Mouse (Mus musculus): ENCODE measurements around the gene Tmsb15l. TPM values are rescaled to one million over a fixed set of nuclear protein-coding genes. Genes with fewer than 3 reads are reported as not detected.
"Not testable (repeated sequence)": the region's sequence is repeated elsewhere in the genome, so short reads cannot be mapped to it uniquely, and the experiment has no call there.

The Tmsb15l gene
- not detected for total RNA-seq (2021)

DNA sequence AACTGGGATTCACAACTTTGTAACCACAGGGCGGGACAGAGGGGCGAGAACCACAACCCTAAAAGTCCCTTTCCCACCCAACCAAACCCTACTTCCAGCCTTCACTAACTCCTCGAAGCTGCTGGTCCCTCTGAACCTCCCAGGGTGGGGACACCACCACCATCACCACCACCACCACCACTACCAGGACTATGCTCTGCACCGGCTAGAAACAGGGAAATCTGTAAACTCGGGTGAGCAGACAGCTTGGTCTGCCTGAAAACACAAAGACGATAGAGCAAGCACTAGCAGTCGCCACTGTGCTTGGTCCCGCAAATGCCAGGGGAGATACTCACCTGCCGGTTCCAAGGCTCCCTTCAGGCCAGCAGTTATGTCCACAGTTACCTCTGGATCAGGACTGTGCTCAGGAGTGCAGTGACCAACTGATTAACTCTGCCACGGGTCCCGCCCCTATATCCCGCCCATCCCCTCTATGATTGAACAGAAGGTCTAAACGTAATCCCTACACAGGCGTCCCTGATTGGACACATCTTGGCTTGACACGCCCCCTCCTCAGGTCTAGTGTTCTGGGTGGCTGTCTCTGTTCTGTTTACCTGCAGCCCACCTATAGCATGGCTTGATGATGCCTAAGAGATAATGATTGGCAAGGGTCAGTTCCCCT is at the start of gene Tmsb15l, which contains the start of gene Tmsb15b1:
Tmsb15l (minus strand) TSS at position 446 of the 661 bp plus-strand sequence.
Tmsb15b1 (minus strand) TSS at position 451 of the 661 bp plus-strand sequence.
- intact Hi-C loops (cut with DNase I) = no loop called here
- no peak for DNase-seq (ENCODE audit: low spot score)

DNA sequence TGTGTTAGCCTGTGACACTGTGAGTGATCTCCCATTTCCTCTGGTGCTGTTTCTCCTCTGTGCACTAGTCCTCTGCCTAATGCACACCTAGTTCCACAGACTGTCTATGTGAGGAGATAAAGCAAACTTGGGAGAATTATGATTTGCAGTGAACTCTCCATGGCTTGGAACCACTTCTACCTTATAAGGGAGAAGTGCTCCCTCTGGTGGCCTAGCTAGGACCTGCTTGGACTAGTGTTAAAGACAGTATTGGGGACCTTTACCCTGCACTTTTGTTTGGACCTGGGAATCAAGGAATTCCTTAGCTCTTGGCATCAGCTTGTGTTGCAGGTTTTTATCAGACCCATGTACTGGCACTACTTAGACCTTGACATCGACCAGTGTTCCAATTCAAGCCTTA is 42.6 kb upstream of the Tmsb15l start:
- intact Hi-C loops (cut with DNase I) = no loop called here
- DNase-seq (ENCODE audit: low spot score) = no peak

DNA sequence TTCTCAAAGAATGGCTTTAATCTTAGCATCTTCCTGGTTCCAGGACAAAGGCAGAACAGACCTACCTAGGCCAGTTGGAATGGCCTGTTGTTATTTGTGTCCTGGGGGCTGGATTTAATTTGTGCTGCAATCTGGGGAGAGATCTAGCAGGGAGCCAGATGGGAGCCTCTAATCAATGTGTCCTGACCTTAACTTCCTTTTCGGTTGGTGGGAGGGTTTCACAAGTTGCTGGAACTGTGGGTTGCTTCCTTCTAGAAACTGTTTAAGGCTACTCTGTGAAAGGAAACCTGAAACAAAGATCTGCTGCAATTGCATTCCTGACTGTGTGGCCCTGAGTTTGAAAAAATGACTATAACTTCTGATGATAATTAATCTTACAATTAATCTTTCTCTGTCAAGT is 41.0 kb upstream of the Tmsb15l start:
- no peak for DNase-seq (ENCODE audit: low spot score)
- intact Hi-C loops (cut with DNase I) = no loop called here

DNA sequence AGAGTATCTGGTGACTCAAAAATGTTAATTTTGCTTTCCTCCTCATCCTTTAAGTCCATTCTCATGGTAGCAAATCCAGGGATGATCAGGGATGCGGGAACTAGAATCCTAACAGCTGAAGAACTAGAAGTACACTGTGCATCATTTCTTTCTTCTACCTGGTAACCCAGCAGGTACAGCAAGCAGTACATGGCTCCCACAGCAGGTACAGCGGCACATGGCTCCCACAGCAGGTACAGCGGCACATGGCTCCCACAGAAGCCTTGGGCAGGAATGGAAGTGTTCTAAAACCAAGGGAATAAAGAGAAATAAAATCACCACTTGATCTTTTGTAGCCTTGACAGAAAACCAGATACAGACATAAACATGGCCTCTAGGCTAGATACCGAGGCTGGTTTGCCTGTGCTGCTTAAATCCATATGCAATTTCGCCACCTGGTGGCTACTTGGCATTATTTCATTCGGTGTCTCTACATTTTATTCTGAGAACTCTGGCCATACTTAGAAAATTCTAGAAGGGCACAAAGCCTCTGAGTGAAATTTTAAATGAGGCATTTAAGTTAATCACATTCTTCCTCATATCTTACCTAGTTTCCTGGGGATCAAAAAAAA is 38.5 kb upstream of the Tmsb15l start:
- intact Hi-C loops (cut with DNase I) = loop anchor here (2.0 kb wide), 1 partner anchor 272 kb away; the partner anchor contains the start of gene Morf4l2
- no peak for DNase-seq (ENCODE audit: low spot score)

DNA sequence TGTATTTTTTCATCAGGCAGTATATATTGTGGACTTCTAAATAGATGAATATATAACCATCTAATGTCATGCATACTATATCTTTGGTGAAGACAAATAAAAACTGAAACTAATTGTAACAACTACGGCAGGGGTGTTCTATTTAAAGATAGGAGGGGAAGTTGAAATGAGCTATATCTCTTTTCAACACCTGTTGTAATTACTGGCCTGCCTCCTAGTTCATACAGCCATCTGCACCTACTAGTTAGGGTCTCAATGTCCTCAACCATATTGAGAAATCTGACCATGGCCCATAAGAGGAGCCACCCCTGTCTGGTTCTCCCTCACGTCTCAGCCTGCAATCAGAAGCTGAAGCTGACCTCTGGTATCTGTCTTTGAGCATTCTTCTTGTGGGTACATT is 19.6 kb upstream of the Tmsb15l start:
- no peak for DNase-seq (ENCODE audit: low spot score)
- intact Hi-C loops (cut with DNase I) = no loop called here

DNA sequence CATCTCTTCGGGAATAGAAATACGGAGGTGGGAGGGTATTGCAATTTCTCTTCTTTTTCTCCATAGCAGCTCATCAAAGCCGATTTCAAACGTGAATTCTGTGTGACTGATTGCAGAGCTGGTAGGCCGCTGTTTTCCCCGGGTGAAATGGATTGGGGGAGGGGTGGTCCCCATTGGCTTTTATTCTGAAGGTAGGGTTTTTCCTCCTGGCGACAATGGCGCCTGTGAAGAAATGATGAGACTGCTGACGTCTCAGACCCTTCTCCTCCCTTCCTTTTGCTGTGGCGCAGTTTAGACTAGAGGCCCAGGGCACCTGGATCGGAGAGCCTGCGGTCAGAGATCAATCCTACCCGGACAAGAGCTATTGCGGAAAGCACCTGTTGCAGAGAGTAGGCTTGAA is 17.0 kb upstream of the Tmsb15l start:
- intact Hi-C loops (cut with DNase I) = no loop called here
- DNase-seq (ENCODE audit: low spot score) = no peak

DNA sequence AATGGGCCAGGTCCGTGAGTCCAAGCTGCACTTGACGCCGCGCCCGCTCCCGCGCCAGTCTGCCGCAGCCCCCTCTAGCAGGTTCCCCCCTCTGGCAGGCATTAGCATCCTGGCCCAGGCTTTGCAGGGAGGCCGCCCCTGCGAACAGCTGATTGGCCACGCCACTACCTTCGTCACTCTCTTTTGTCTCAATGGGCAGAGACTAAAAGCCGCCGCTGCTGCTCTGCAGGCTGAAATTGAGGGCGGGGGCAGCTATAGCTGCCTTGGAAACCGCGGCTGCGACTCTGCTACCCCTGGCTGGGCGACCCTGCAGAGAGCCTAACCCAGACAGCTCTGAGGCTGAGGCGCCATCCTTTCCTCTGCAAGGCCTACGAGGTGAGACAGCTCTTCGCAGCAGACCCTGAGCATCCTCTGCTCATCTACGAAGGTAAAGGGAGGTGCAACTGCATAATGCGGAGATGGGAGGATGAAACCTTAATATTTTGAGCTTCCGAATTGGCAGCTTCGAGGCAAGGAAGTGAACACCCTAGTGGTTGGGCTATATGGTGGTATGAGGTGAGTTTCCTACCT is 16.4 kb upstream of the Tmsb15l start, which contains the start of gene Zcchc18:
Zcchc18 (plus strand) TSS at position 178 of the 570 bp plus-strand sequence.
- intact Hi-C loops (cut with DNase I) = no loop called here

DNA sequence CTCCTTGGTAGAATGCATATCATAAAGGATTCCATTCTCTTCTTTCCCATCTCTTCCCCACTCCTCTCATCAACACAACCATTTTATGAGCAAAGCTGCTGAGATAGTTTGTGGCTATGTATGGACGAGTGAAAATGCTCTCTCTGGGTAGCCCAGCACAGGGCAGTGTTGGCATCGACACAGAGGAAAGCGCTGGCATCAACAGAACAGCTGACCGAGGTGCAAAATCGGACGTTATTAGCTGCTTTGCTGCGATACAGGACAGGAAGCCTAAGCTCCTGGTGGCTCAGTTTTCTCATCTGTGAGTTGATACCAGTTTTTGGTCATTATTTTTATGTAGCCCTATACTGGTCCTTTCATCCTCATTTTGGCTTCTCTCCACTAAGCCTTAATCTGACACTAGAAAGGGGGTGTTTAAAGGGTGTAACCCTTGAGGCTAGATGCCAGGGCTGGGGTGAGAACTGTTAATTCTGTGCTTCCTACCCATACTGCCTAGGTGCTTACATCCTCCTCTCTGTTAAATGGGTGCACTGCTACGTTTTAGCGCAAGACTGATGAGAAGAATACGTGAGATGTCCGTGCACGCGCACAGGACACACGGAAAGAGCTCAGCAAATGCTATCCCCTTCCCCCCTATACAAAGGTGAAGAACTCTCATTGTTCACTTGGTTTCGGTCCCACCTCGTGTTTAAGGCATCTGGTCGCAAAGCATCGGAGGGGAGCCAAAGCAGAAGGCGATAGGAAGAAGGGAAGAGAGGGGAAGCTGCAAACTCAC is 15.7 kb upstream of the Tmsb15l start:
- intact Hi-C loops (cut with DNase I) = no loop called here
- no peak for DNase-seq (ENCODE audit: low spot score)

More for the DNA sequence above, 16.4 kb upstream of the Tmsb15l start, which contains the start of gene Zcchc18:
- DNase-seq (ENCODE audit: low spot score) = peak; percentile 9

DNA sequence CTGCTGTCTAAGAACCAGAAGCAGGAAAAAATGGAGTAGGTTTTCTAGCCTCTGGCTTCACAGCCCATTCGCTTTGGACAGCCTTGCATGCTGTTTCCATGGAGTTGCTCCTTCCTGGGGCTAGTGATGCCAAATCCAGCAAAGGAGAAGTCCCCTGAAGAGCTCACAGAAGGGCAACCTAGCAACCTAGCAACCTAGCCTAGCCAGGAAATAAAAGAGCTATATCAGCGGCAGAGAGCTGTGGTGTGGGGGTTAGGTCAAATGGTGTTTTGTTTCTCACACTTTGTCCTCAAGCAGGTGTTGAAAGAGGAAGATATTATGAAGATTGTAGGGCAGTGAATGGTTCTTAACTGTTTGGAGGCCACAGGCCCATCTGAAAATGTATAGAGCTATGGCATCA is 14.6 kb upstream of the Tmsb15l start:
- intact Hi-C loops (cut with DNase I) = no loop called here
- no peak for DNase-seq (ENCODE audit: low spot score)

DNA sequence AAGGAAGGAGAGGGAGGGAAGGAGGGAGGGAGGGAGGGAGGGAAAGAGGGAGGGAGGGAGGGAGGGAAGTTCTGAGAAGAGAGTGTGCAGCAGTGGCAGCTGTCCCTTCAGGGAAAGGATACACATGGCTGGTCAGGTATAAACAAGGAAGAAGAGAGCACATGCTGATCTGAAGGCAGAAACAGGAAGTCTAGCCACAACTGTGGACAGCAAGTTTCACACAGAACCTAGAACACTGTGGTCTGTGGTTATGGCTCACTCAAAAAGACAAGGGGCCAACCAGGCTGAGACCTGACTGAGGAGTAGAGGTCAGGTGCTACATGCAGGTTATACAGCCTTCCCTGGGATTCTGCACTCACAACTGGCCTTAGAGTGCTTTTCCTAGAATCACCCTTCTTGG is 9.4 kb upstream of the Tmsb15l start:
- no peak for DNase-seq (ENCODE audit: low spot score)
- intact Hi-C loops (cut with DNase I) = no loop called here

DNA sequence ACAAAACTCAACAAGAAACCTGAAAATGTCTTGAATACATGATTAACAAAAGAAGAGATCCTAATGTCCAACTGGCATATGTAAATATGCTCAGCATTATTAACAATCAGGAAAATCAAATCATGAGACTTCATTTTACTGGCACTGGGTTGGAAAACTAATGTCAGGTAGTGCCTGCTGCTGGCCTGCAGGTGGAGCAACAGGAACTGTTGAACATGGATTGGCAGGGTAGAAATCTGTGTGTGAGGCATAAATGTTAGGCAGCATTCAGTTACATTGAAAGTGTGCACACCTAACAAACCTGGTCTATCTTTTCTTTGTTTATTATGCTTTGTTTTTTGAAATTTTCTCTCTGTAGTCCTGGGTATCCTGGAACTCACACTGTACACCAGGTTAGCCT is 1.9 kb upstream of the Tmsb15l start:
- no peak for DNase-seq (ENCODE audit: low spot score)
- intact Hi-C loops (cut with DNase I) = no loop called here

DNA sequence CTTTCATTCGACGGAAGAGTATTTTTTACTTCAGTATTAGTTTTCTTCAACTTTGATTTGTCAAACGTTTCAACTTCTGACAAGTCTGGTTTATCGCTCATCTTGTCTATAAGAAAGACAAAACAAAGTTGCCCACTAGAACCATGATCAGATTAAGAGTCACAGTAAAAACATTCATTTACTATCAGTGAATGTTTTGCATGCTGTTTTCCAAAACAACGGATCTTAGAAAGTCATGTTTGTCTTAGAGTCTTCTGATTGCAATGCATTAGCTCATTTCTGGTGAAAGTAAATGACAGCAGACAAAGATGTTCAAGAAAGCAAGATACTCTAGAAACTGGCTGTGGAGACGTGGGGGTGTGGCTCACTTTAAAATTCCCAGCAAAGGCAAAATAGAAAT is 1.3 kb downstream of the Tmsb15l start, which contains the start of gene Tmsb15b2:
Tmsb15b2 (minus strand) TSS at position 101 of the 400 bp plus-strand sequence.
- DNase-seq (ENCODE audit: low spot score); intact Hi-C loops (cut with DNase I): not testable (repeated sequence)

DNA sequence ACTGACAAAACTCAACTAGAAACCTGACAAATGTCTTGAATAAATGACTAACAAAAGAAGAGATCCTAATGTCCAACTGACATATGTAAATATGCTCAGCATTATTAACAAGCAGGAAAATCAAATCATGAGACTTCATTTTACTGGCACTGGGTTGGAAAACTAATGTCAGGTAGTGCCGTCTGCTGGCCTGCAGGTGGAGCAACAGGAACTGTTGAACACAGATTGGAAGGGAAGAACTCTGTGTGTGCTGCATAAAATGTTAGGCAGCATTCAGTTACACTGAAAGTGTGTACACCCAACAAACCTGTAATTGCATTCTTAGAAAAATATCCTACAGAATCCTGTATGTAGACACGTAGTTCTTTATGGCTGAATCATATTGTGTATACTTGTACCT is 17.0 kb downstream of the Tmsb15l start:
- DNase-seq (ENCODE audit: low spot score) = no peak
- intact Hi-C loops (cut with DNase I) = no loop called here

DNA sequence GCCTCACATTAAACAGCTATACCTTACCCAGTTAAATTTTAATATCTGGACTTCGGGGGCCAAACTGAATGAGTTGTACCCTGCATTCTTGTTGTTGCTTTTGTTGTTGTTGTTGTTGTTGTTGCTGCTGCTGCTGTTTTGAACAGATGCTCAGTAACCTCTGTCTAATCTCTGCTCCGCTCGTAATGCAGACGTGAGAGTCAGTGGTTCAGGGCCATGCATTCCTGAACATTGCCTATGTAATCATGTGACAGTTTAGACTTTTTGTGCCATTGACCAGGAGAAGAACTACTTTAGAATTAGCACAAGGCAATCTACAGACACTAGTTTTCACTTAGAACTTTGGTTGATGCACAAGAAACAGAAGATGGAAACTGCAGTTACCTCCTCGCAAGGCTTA is 18.4 kb downstream of the Tmsb15l start:
- intact Hi-C loops (cut with DNase I); DNase-seq (ENCODE audit: low spot score): not testable (repeated sequence)

DNA sequence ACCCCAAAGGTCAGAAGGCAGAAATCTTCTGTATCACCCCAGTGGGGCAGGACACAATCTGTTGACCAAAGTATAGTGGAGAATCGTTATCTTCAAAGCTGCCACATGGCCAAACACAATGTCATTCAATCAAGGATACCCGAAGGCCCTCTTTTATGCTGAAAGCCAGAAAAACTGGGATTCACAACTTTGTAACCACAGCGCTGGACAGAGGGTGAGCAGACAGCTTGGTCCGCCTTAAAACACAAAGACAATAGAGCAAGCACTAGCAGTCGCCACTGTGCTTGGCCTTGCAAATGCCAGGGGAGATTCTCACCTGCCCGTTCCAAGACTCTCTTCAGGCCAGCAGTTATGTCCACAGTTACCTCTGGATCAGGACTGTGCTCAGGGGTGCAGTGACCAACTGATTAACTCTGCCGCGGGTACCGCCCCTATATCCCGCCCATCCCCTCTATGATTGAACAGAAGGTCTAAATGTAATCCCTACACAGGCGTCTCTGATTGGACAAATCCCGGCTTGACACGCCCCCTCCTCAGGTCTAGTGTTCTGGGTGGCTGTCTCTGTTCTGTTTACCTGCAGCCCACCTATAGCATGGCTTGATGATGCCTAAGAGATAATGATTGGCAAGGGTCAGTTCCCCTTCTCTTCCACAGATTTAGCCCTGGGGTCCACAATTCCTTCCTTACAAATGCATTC is 18.9 kb downstream of the Tmsb15l start:
- intact Hi-C loops (cut with DNase I); DNase-seq (ENCODE audit: low spot score): not testable (repeated sequence)

DNA sequence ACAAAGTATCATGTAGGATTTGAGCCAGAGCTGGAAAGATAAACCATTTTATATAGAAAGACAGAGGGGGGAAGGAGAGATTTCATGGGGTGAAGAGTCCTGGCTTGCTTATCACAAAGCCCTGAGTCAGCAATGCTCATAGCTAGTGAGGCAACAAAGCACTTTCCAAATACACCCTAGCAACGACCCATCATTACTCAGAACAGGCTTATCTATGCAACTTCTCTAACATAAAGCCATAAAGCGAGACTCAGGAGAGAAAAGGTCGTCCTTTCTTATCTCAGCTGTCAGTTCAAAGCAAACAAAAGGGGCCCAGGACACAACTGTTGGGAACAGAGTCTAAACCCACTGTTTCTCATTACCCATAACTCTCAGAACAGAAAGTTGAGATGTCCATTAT is 38.7 kb downstream of the Tmsb15l start:
- intact Hi-C loops (cut with DNase I) = no loop called here
- DNase-seq (ENCODE audit: low spot score) = no peak

DNA sequence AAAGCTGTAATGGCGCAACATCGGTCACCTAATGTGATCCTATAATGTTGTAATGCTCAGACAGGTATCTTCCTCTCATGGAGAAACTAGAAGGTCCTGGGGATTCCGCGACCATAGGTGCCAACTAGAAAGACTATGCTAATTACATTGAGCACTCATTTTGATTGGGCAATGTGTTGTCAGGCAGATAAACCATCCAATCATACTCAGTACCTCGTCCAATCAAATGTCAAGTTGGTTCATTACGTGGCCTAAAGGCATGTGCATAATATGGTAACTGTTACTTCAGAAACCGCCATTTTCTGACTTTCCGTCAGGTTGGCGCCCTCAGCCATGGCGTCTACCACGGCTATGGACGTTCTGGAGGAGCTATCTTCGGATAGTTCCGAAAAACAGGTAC is 49.6 kb downstream of the Tmsb15l start, which contains the start of gene H2bfm:
H2bfm (plus strand) TSS at position 295 of the 400 bp plus-strand sequence.
- intact Hi-C loops (cut with DNase I) = no loop called here

DNA sequence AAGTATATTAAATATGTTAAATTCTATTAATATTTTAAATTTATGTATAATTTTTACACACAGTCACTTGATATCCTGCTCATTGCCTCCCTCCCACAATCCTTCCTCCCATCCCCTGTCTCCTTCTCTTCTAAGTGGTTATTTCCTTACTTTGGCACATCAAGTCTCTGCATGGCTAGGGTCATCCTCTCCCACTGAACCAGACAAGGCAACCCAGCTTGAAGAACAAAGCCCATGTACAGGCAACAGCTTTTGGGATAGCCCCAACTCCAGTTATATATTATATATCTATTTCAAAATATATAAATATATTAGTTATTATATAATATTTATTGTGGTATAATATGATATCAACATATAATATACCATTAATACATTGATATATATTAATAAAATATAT is 50.8 kb downstream of the Tmsb15l start:
- DNase-seq (ENCODE audit: low spot score) = no peak
- intact Hi-C loops (cut with DNase I) = no loop called here

More for the DNA sequence above, 49.6 kb downstream of the Tmsb15l start, which contains the start of gene H2bfm:
- no peak for DNase-seq (ENCODE audit: low spot score)
